Mouse (Mus musculus) limb, embryonic 14.5 days (tissue): ENCODE results near the gene Mtg1. TPM values are rescaled to one million over a fixed set of nuclear protein-coding genes. Genes with fewer than 3 reads are reported as not detected.

Source experiments
- ATAC-seq: fragments of 200-750 bp; cut with Nextera tagmentation; 2 replicates; pipeline ENCODE4 v1.8.0; 2017; ENCODE audit warnings: low read depth, moderate number of reproducible peaks, moderate TSS enrichment; ENCODE audit not compliant: low FRiP score
- DNase-seq: peaks from one replicate; pipeline ENCODE4 v3.0.0-alpha.2; 2015; ENCODE audit warnings: low spot score
- H3K27ac ChIP-seq: fragments of 300-500 bp; sonication (generic); replicated peaks from 2 replicates; pipeline ENCODE4 v1.5.1; 2014; ENCODE audit warnings: low read depth, mild to moderate bottlenecking, low read length, moderate library complexity, mixed read lengths
- H3K27me3 ChIP-seq: fragments of 300-500 bp; sonication (generic); 2 replicates; pipeline ENCODE4 v1.6.1; 2014; ENCODE audit warnings: low read length, mixed read lengths; ENCODE audit not compliant: control insufficient read depth, insufficient read depth
- H3K36me3 ChIP-seq: fragments of 300-500 bp; sonication (generic); 2 replicates; pipeline ENCODE4 v1.6.1; 2014; ENCODE audit warnings: mild to moderate bottlenecking, low read length, moderate library complexity, mixed read lengths; ENCODE audit not compliant: control insufficient read depth, insufficient read depth
- H3K4me1 ChIP-seq: fragments of 300-500 bp; sonication (generic); 2 replicates; pipeline ENCODE4 v1.6.1; 2014; ENCODE audit warnings: antibody characterized with exemption, low read length, mixed read lengths; ENCODE audit not compliant: control insufficient read depth, insufficient read depth
- H3K4me2 ChIP-seq: fragments of 300-500 bp; sonication (generic); replicated peaks from 2 replicates; pipeline ENCODE4 v1.6.1; 2014; ENCODE audit warnings: low read depth, mild to moderate bottlenecking, low read length, moderate library complexity; ENCODE audit not compliant: severe bottlenecking
- H3K4me3 ChIP-seq: fragments of 300-500 bp; sonication (generic); replicated peaks from 2 replicates; pipeline ENCODE4 v1.5.1; 2014; ENCODE audit warnings: low read length
- H3K9ac ChIP-seq: fragments of 300-500 bp; sonication (generic); 2 replicates; pipeline ENCODE4 v1.6.1; 2014; ENCODE audit warnings: mild to moderate bottlenecking, low read depth, low read length, moderate library complexity; ENCODE audit not compliant: severe bottlenecking
- H3K9me3 ChIP-seq: fragments of 300-500 bp; sonication (generic); 2 replicates; pipeline ENCODE4 v1.6.1; 2016; ENCODE audit warnings: low read length; ENCODE audit not compliant: control insufficient read depth
- POLR2A ChIP-seq: fragments of 200-500 bp; IDR thresholded peaks from 2 replicates; pipeline ENCODE4 v1.8.0; 2012; ENCODE audit warnings: inconsistent platforms, mild to moderate bottlenecking, moderate library complexity, borderline replicate concordance; ENCODE audit not compliant: insufficient read depth, insufficient read length; ENCODE audit errors: extremely low read depth
- WGBS: fragments of 180-500 bp; shearing (Covaris S2); extraction: QIAGEN DNeasy Blood & Tissue Kit; methylation state at CpG from one replicate; pipeline ENCODE4 v1.1.7; 2014; 5-methylcytosine and 5-hydroxymethylcytosine counted together
- polyA plus RNA-seq, 2 experiments: library from polyadenylated mRNA; depleted of rRNA in 1 of 2; stranded (reverse) in 1 of 2; unstranded in 1 of 2; fragments of >200 nt; fragmentation: Nextera tagmentation in 1 of 2; extraction: Ambion mirVana in 1 of 2; gene quantifications; 2 replicates each; pipeline versions ENCODE4 v1.2.1 to v1.2.3; 2012 to 2014

The Mtg1 gene
- polyA plus RNA-seq, 2 experiments = 26.5 to 28.4 TPM

GRCm38 (mm10) chr7:140096055-140096454 is 41.3 kb upstream of the Mtg1 start:
- DNase-seq = no peak
- no peaks in the 10 kb centered on the region for H3K36me3 ChIP-seq
- H3K9me3 ChIP-seq = no peaks in the 10 kb centered on the region

GRCm38 (mm10) chr7:140098466-140098865 is 38.9 kb upstream of the Mtg1 start:
- 100% methylated on average over 1 of the region's 1 CpGs for WGBS
- H3K4me1 ChIP-seq = 0 out of 2 replicates have a peak, but pooled peaks cover 3% of the 10 kb centered on the region
- ATAC-seq (no peak), DNase-seq (no peak)
- no peak overlapping the region for H3K4me3 ChIP-seq
- H3K27ac ChIP-seq = no peak overlapping the region
- H3K9me3 ChIP-seq = no peaks in the 10 kb centered on the region
- no peak overlapping the region for H3K9ac ChIP-seq
- H3K27me3 ChIP-seq = no peaks in the 10 kb centered on the region
- no peak for TF ChIP-seq POLR2A
- H3K4me2 ChIP-seq = no peak overlapping the region
- no peaks in the 10 kb centered on the region for H3K36me3 ChIP-seq

More at GRCm38 (mm10) chr7:140096055-140096454, 41.3 kb upstream of the Mtg1 start:
- H3K4me3 ChIP-seq = no peak overlapping the region
- no peaks in the 10 kb centered on the region for H3K4me1 ChIP-seq
- TF ChIP-seq POLR2A = no peak
- H3K4me2 ChIP-seq = no peak overlapping the region
- H3K27me3 ChIP-seq = no peaks in the 10 kb centered on the region
- H3K9ac ChIP-seq = no peak overlapping the region
- H3K27ac ChIP-seq = no peak overlapping the region
- no peak for ATAC-seq

- Histone ChIP-seq H3K4me3 (peak overlapping the region; percentile 42), H3K27ac (no peak overlapping the region), H3K4me1 (0 out of 2 replicates have a peak, but pooled peaks cover 3% of the 10 kb centered on the region), H3K4me2 (peak overlapping the region; percentile 76), H3K27me3 (no peaks in the 10 kb centered on the region), H3K36me3 (peaks cover 13% of the 10 kb centered on the region), H3K9ac (peak overlapping the region; percentile 62; the same call in 1 of the 2 replicates), H3K9me3 (no peaks in the 10 kb centered on the region)
- WGBS = 72% methylated on average over 10 of the region's 10 CpGs
- TF ChIP-seq POLR2A = no peak
- DNase-seq (no peak), ATAC-seq (no peak)
Measured at GRCm38 (mm10) chr7:140101498-140101897, 35.9 kb upstream of the Mtg1 start.

GRCm38 (mm10) chr7:140101993-140102860 is 35.1 kb upstream of the Mtg1 start, which contains the start of gene Fuom:
TSS of gene Fuom (minus strand) at chr7:140102441.
- Histone ChIP-seq H3K4me2 (peak within 1 kb of the TSS; percentile 76), H3K4me3 (peak within 1 kb of the TSS; percentile 42), H3K27ac (no peak within 1 kb of the TSS), H3K9ac (peak within 1 kb of the TSS; percentile 62), H3K4me1 (0 out of 2 replicates have a peak, but pooled peaks cover 3% of the 10 kb centered on the region), H3K9me3 (no peaks in the 10 kb centered on the region), H3K36me3 (peaks cover 15% of the 10 kb centered on the region), H3K27me3 (no peaks in the 10 kb centered on the region)
- DNase-seq (peak; percentile 71), ATAC-seq (peak; percentile 89)
- WGBS = 1% methylated on average over 30 of the region's 30 CpGs
- TF ChIP-seq POLR2A = no peak

GRCm38 (mm10) chr7:140104009-140104408 is 33.4 kb upstream of the Mtg1 start:
- no peak for DNase-seq
- no peak for ATAC-seq
- H3K9me3 ChIP-seq = no peaks in the 10 kb centered on the region
- peaks cover 30% of the 10 kb centered on the region for H3K36me3 ChIP-seq
- H3K4me2 ChIP-seq = no peak overlapping the region
- 76% methylated on average over 4 of the region's 4 CpGs for WGBS
- H3K27me3 ChIP-seq = no peaks in the 10 kb centered on the region
- H3K9ac ChIP-seq = no peak overlapping the region
- H3K4me3 ChIP-seq = no peak overlapping the region
- H3K4me1 ChIP-seq = 0 out of 2 replicates have a peak, but pooled peaks cover 3% of the 10 kb centered on the region
- no peak overlapping the region for H3K27ac ChIP-seq
- no peak for TF ChIP-seq POLR2A
